ENCODE assay signal across 20 mouse cellular contexts in the genomic region with DNA sequence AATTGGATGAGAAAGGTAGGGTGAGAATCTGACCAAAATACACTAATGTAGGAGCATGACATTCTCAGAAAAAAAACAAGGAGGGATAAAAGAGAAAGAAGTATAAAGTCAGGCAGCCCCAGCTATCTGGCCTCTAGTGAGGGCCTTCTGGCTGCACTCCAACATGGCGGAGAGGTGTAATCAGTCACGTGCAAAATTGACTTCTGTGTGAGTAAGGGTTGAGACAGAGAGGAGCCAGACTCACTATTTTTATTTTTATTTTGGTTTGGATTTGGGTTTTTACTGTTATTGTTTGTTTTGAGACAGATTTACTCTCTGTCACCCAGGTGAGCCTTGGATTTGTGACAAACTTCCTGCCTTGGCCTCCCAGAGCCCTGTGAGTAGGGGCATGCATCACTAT.
DNase-seq lines count a peak whose midpoint lies in the region; ATAC-seq and TF ChIP-seq lines count a peak whose summit lies in the region.
"Had no signal": no experiment of that assay in that cellular context is flagged by ENCODE, and none has a peak within 500 bp of the region (broad histone marks: within the 10 kb centered on the region; RNA-seq: fewer than 3 reads in every experiment).

No protein-coding gene starts in this region.

- TF ChIP-seq POLR2A in kidney, adult 2 months (IDR thresholded peaks at IDR 0.05; ENCODE audit: low read depth, low read length), result no peak

- no peak for TF ChIP-seq CTCF in kidney, adult 2 months (conservative IDR thresholded peaks at IDR 0.05; ENCODE audit: insufficient read depth, insufficient read length, low read depth, low read length)
- no peak for TF ChIP-seq CTCF in lung, postnatal 0 days (IDR thresholded peaks at IDR 0.05)

- ATAC-seq in kidney, embryonic 16.5 days (ENCODE audit: low FRiP score, low TSS enrichment), result no peak
- ATAC-seq in lung, postnatal 0 days, result no peak
- ATAC-seq: hindbrain, embryonic 16.5 days; intestine, postnatal 0 days had no signal

- H3K36me3 ChIP-seq in kidney, adult 2 months (ENCODE audit: control insufficient read depth, insufficient read depth, low read length), result no peaks in the 10 kb centered on the region
- H3K36me3 ChIP-seq in kidney, embryonic 16.5 days (ENCODE audit: insufficient read depth, low read length), result no peaks in the 10 kb centered on the region
- no peaks in the 10 kb centered on the region for H3K36me3 ChIP-seq in lung, postnatal 0 days (ENCODE audit: insufficient read depth, low read length)
- H3K36me3 ChIP-seq: embryonic facial prominence, embryonic 15.5 days; heart, embryonic 10.5 days; limb, embryonic 15.5 days; midbrain, embryonic 10.5 days; neural tube, embryonic 12.5 days had no signal

- H3K4me2 ChIP-seq in kidney, embryonic 16.5 days (replicated peaks; ENCODE audit: low read depth, low read length), result no peak overlapping the region
- no peak overlapping the region for H3K4me2 ChIP-seq in lung, postnatal 0 days (replicated peaks; ENCODE audit: low read depth, low read length)
- H3K4me2 ChIP-seq: embryonic facial prominence, embryonic 15.5 days; limb, embryonic 15.5 days; neural tube, embryonic 12.5 days had no signal

- no peak overlapping the region for H3K9ac ChIP-seq in kidney, embryonic 16.5 days (replicated peaks; ENCODE audit: low read length)
- H3K9ac ChIP-seq in lung, postnatal 0 days (replicated peaks; ENCODE audit: low read depth), result no peak overlapping the region
- H3K9ac ChIP-seq: embryonic facial prominence, embryonic 15.5 days; limb, embryonic 15.5 days; neural tube, embryonic 12.5 days had no signal

- 40% methylated on average over 2 of the region's 2 CpGs for WGBS in kidney, adult 2 months
- 40% methylated on average over 2 of the region's 2 CpGs for WGBS in kidney, embryonic 16.5 days
- WGBS in lung, postnatal 0 days, result 54% methylated on average over 2 of the region's 2 CpGs

- TF ChIP-seq EP300 in lung, postnatal 0 days (IDR thresholded peaks at IDR 0.05), result no peak

- H3K4me1 ChIP-seq in kidney, adult 2 months (ENCODE audit: control insufficient read depth, insufficient read depth, low read length), result no peaks in the 10 kb centered on the region; the same call in 1 of the 2 replicates
- H3K4me1 ChIP-seq in kidney, embryonic 16.5 days (ENCODE audit: insufficient read depth, low read length), result peaks cover 4% of the 10 kb centered on the region; the same call in 1 of the 2 replicates
- H3K4me1 ChIP-seq in lung, postnatal 0 days (ENCODE audit: insufficient read depth, low read depth, low read length), result no peaks in the 10 kb centered on the region
- H3K4me1 ChIP-seq: embryonic facial prominence, embryonic 15.5 days; heart, embryonic 10.5 days; limb, embryonic 15.5 days; midbrain, embryonic 10.5 days; neural tube, embryonic 12.5 days had no signal

- no peaks in the 10 kb centered on the region for H3K27me3 ChIP-seq in kidney, adult 2 months (replicated peaks; ENCODE audit: control insufficient read depth, insufficient read depth, low read length)
- no peaks in the 10 kb centered on the region for H3K27me3 ChIP-seq in kidney, embryonic 16.5 days (ENCODE audit: insufficient read depth, low read length)
- H3K27me3 ChIP-seq in lung, postnatal 0 days (replicated peaks; ENCODE audit: insufficient read depth, low read length), result no peaks in the 10 kb centered on the region
- H3K27me3 ChIP-seq: embryonic facial prominence, embryonic 15.5 days; limb, embryonic 15.5 days; neural tube, embryonic 12.5 days; Patski had no signal

- DNase-seq in adrenal gland, adult 2 months, result peak; percentile 66
- no peak for DNase-seq in adrenal gland, postnatal 4 days (ENCODE audit: low spot score in 2 of 2)
- peak; percentile 77 for DNase-seq in kidney, adult 2 months
- DNase-seq in adrenal gland, postnatal 25 days, result peak; percentile 60
- peak; percentile 53 for DNase-seq in kidney, postnatal 25 days
- no peak for DNase-seq in lung, postnatal 14 days
- DNase-seq in lung, postnatal 0 days (ENCODE audit: low spot score), result no peak
- DNase-seq: cerebellum, adult 8-10 months; embryo, embryonic 11 days; lung, postnatal 4 days; right cerebral cortex, postnatal 4 days had no signal

- H3K4me3 ChIP-seq in kidney, adult 2 months (ENCODE audit: insufficient read depth, low read depth, low read length), result no peak overlapping the region
- H3K4me3 ChIP-seq in kidney, embryonic 16.5 days (ENCODE audit: low read length), result no peak overlapping the region
- H3K4me3 ChIP-seq in lung, postnatal 0 days (ENCODE audit: low read depth, low read length), result no peak overlapping the region
- H3K4me3 ChIP-seq: embryonic facial prominence, embryonic 15.5 days; heart, embryonic 10.5 days; limb, embryonic 15.5 days; midbrain, embryonic 10.5 days; neural tube, embryonic 12.5 days had no signal

- H3K27ac ChIP-seq in kidney, adult 2 months (ENCODE audit: insufficient read depth, low read depth, low read length), result no peak overlapping the region
- H3K27ac ChIP-seq in kidney, embryonic 16.5 days (ENCODE audit: low read length), result no peak overlapping the region
- no peak overlapping the region for H3K27ac ChIP-seq in lung, postnatal 0 days (ENCODE audit: low read length)
- H3K27ac ChIP-seq: embryonic facial prominence, embryonic 15.5 days; heart, embryonic 10.5 days; limb, embryonic 15.5 days; midbrain, embryonic 10.5 days; neural tube, embryonic 12.5 days had no signal

- H3K9me3 ChIP-seq in kidney, embryonic 16.5 days (ENCODE audit: low read length), result no peaks in the 10 kb centered on the region
- H3K9me3 ChIP-seq in lung, postnatal 0 days (ENCODE audit: low read length), result no peaks in the 10 kb centered on the region
- H3K9me3 ChIP-seq: embryonic facial prominence, embryonic 15.5 days; heart, embryonic 10.5 days; limb, embryonic 15.5 days; midbrain, embryonic 10.5 days; neural tube, embryonic 12.5 days had no signal

Comparison
In these comparisons a context has a peak if more than half of its experiments do, and no peak if none do; other contexts are left out.
1. DNase-seq: peak in adrenal gland, adult 2 months (single experiment), kidney, adult 2 months (single experiment), adrenal gland, postnatal 25 days (single experiment) and kidney, postnatal 25 days (2 of 2); none in adrenal gland, postnatal 4 days (0 of 2), lung, postnatal 14 days (single experiment) and lung, postnatal 0 days (single experiment).